Mouse (Mus musculus) CD4-positive naive resting alpha-beta T cell, adult 76 days (primary cell): ENCODE data around the gene Sgcb. TPM values are rescaled to one million over a fixed set of nuclear protein-coding genes. Genes with fewer than 3 reads are reported as not detected.

Experiments
- total RNA-seq: library from RNA; stranded (reverse); gene quantifications from one replicate; pipeline ENCODE4 v1.2.4, GENCODE M21; 2023

Sgcb gene
- total RNA-seq: 11.1 TPM

GRCm38 (mm10) chr5:73647261-73647900, at the start of gene Sgcb:
Sgcb (minus strand) TSS chr5:73647790.

DNA sequence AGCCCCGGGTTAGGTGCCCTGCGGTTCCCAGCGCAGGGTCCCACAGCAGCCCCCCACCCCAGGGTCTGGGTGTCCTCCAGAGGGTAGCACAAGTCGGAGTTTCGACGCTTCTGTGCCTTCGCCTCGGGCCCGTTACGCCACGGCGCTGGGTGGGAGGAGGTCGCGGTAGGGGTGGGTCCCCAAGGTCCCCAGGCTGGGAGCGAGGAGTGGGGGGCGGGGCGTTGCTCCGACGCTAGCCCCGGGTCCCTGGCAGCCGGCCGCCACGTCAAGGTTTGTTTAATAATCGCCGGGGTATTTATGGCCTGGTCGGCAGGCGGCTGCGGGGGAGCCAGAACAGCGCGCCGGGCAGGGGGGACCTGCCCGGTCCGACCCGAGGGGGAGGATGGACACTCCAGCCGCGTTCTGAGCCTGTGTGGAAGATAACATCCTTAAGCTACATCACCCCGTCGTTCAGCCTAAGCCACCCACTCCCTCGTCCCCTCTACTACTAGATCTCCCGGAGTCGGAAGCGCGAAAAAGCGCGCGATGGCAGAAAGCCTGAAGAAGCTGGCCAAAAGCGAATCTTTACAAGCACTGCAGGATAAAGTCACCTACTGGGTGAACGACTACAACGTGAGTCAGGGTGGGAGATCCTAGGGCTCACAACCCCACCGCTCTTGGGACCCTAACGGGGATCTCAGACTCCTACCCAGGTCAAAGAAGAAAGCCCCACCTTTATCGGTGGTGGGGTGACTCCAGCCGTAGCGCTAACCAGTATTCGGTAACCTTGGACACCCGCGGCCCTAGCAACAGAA, 3.7 kb upstream of the Sgcb start, which contains the start of gene Spata18:
TSS of gene Spata18 (plus strand) at position 319 of the 794 bp plus-strand sequence.

DNA sequence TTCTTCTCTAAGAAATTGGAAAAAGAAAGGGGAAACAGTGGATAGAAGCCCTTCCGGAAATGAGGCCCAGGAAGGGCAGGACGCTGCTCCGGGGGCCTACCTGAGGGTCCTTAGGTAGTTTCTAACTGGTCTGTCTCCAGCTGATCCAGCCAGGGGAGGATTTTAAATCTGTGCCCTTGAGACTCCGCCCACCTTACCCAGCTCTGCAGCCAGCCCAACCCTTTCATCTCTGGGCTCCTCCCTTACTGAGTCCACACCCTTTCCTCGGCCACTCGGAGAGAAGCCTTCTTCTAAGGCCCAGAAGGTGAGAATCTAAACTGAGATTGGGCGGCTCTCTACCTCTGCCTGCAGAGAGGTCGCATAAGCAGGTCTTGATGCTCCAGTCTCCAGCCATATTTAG, 15.3 kb downstream of the Sgcb start, which contains the start of gene Lrrc66:
TSS of gene Lrrc66 (minus strand) at position 236 of the 400 bp plus-strand sequence.

Other genes with a start within 250 kb of the Sgcb start
- gene Cwh43, start 241.7 kb downstream of the Sgcb start, total RNA-seq: not detected
- gene Dcun1d4, start 166.8 kb downstream of the Sgcb start, total RNA-seq: 16.7 TPM
- gene Lrrc66, start 15.3 kb downstream of the Sgcb start, total RNA-seq: not detected
- gene Spata18, start 3.6 kb upstream of the Sgcb start, total RNA-seq: not detected